Comparison of ENCODE assay signal across 11 mouse cellular contexts in the genomic region with DNA sequence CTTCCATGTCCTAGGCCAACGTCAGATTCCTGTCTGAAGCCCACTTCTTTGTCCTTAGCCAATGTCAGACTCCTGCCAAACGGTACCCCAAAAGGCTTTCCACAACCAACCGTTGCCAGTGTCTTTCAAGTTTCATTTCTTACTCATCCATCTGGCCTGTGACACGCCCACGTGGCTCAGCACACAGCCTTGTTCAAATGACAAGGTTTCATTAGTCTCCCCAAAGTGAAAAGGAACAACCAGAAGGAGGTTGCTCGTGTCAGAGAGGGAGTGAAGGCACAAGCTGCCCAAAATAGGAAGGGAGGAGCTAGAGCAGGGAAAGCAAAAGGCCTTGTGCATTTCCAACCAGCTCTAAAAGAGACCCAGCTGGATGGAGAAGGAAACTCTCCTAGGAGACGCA.
A peak's percentile ranks its signal among the peaks of the same experiment; 100 is the strongest.
DNase-seq lines count a peak whose midpoint lies in the region; ATAC-seq lines count a peak whose summit lies in the region.
"Had no signal": no experiment of that assay in that cellular context is flagged by ENCODE, and none has a peak within 500 bp of the region (broad histone marks: within the 10 kb centered on the region; RNA-seq: fewer than 3 reads in every experiment).

No protein-coding gene starts in this region.

- no peak for ATAC-seq in kidney, embryonic 16.5 days (ENCODE audit: low FRiP score, low TSS enrichment)

- H3K4me3 ChIP-seq in kidney, embryonic 16.5 days (ENCODE audit: low read length): no peak overlapping the region
- H3K4me3 ChIP-seq: midbrain, embryonic 12.5 days had no signal

- peak; percentile 38 to 59 for DNase-seq in layer of hippocampus, adult 18-20 months (ENCODE audit: low spot score in 2 of 2)
- DNase-seq in layer of hippocampus, postnatal 25 days (ENCODE audit: extremely low spot score in 1 of 2, low spot score in 1 of 2): no peak
- peak; percentile 26 for DNase-seq in thymus, postnatal 14 days
- DNase-seq in thymus, postnatal 10 days (ENCODE audit: low spot score in 2 of 2): no peak
- peak; percentile 38 to 58 for DNase-seq in frontal cortex, postnatal 36 days (ENCODE audit: low spot score in 2 of 2)
- no peak for DNase-seq in kidney, postnatal 25 days
- DNase-seq: cerebellum, adult 9-10 months; kidney, adult 18-20 months had no signal

- 0 out of 2 replicates have a peak, but pooled peaks cover 1% of the 10 kb centered on the region for H3K4me1 ChIP-seq in kidney, embryonic 16.5 days (ENCODE audit: insufficient read depth, low read length)

- no peak overlapping the region for H3K9ac ChIP-seq in kidney, embryonic 16.5 days (replicated peaks; ENCODE audit: low read length)
- H3K9ac ChIP-seq: liver, embryonic 14.5 days; midbrain, embryonic 12.5 days had no signal

- 60% methylated on average over 7 of the region's 7 CpGs for WGBS in kidney, embryonic 16.5 days

- H3K27ac ChIP-seq in kidney, embryonic 16.5 days (ENCODE audit: low read length): no peak overlapping the region
- H3K27ac ChIP-seq: liver, embryonic 14.5 days; midbrain, embryonic 12.5 days had no signal

- H3K36me3 ChIP-seq in kidney, embryonic 16.5 days (ENCODE audit: insufficient read depth, low read length): no peaks in the 10 kb centered on the region
- H3K36me3 ChIP-seq: midbrain, embryonic 12.5 days had no signal

- no peaks in the 10 kb centered on the region for H3K27me3 ChIP-seq in kidney, embryonic 16.5 days (ENCODE audit: insufficient read depth, low read length)
- H3K27me3 ChIP-seq: midbrain, embryonic 12.5 days had no signal

- H3K9me3 ChIP-seq in kidney, embryonic 16.5 days (ENCODE audit: low read length): no peaks in the 10 kb centered on the region
- H3K9me3 ChIP-seq: midbrain, embryonic 12.5 days had no signal

- H3K4me2 ChIP-seq in kidney, embryonic 16.5 days (replicated peaks; ENCODE audit: low read depth, low read length): no peak overlapping the region
- H3K4me2 ChIP-seq: midbrain, embryonic 12.5 days had no signal

Comparison
In these comparisons a context has a peak if more than half of its experiments do, and no peak if none do; other contexts are left out.
1. DNase-seq: peak in layer of hippocampus, adult 18-20 months (2 of 2), thymus, postnatal 14 days (single experiment) and frontal cortex, postnatal 36 days (2 of 2); none in layer of hippocampus, postnatal 25 days (0 of 2), thymus, postnatal 10 days (0 of 2) and kidney, postnatal 25 days (0 of 2).